Mouse (Mus musculus) forebrain, embryonic 16.5 days (tissue): ENCODE measurements around the gene Cfap54. TPM values are rescaled to one million over a fixed set of nuclear protein-coding genes. Genes with fewer than 3 reads are reported as not detected.

Experiments used
- ATAC-seq: fragments of 200-750 bp; cut with Nextera tagmentation; 2 replicates; pipeline ENCODE4 v1.8.0; 2017; ENCODE audit warnings: mild to moderate bottlenecking, moderate library complexity
- H3K27ac ChIP-seq: fragments of 300-500 bp; sonication (generic); 2 replicates; pipeline ENCODE4 v1.5.1; 2014; ENCODE audit warnings: low read length, control low read depth
- H3K27me3 ChIP-seq: fragments of 300-500 bp; sonication (generic); replicated peaks from 2 replicates; pipeline ENCODE4 v1.6.1; 2014; ENCODE audit warnings: low read length; ENCODE audit not compliant: control insufficient read depth, insufficient read depth
- H3K36me3 ChIP-seq: fragments of 300-500 bp; sonication (generic); 2 replicates; pipeline ENCODE4 v1.6.1; 2014; ENCODE audit not compliant: control insufficient read depth, insufficient read depth
- H3K4me1 ChIP-seq: fragments of 300-500 bp; sonication (generic); replicated peaks from 2 replicates; pipeline ENCODE4 v1.6.1; 2014; ENCODE audit warnings: low read length; ENCODE audit not compliant: control insufficient read depth, insufficient read depth
- H3K4me2 ChIP-seq: fragments of 300-500 bp; sonication (generic); 2 replicates; pipeline ENCODE4 v1.6.1; 2014; ENCODE audit warnings: mild to moderate bottlenecking, low read length, control low read depth
- H3K4me3 ChIP-seq: fragments of 300-500 bp; sonication (generic); replicated peaks from 2 replicates; pipeline ENCODE4 v1.5.1; 2014; ENCODE audit warnings: mild to moderate bottlenecking, low read length, control low read depth
- H3K9ac ChIP-seq: fragments of 300-500 bp; sonication (generic); replicated peaks from 2 replicates; pipeline ENCODE4 v1.6.1; 2014; ENCODE audit warnings: low read depth, low read length, control low read depth
- H3K9me3 ChIP-seq: fragments of 300-500 bp; sonication (generic); 2 replicates; pipeline ENCODE4 v1.6.1; 2016; ENCODE audit warnings: low read length; ENCODE audit not compliant: control insufficient read depth
- WGBS: fragments of 180-500 bp; shearing (Covaris S2); extraction: QIAGEN DNeasy Blood & Tissue Kit; methylation state at CpG from one replicate; pipeline ENCODE4 v1.1.7; 2014; 5-methylcytosine and 5-hydroxymethylcytosine counted together
- polyA plus RNA-seq: library from polyadenylated mRNA; unstranded; fragments of >200 nt; fragmentation: Nextera tagmentation; extraction: Ambion mirVana; gene quantifications from 2 replicates; pipeline ENCODE4 v1.2.1, GENCODE M21; 2015

Gene Cfap54
- polyA plus RNA-seq, 1 experiment from 2014 or later: 2.3 TPM

DNA sequence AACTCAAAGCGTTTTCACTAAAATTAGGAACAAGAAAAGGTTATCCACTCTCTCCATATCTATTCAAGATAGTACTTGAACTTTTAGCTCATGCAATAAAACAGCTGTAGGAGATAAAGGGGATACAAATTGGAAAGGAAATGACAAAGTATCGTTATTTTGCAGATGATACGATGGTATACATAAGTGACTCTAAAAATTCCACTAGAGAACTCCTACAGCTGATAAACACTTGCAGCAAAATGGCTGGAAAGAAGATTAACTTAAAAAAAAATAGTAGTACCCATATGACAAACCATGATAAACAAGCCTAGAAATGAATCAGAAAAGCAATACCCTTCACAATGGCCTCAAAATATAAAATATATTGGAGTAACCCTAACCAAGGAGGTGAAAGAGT is 352.7 kb downstream of the Cfap54 start:
- H3K9ac ChIP-seq: no peak overlapping the region
- H3K4me3 ChIP-seq: no peak overlapping the region
- H3K9me3 ChIP-seq: no peaks in the 10 kb centered on the region
- H3K27me3 ChIP-seq: no peaks in the 10 kb centered on the region
- no peak for ATAC-seq
- no peak overlapping the region for H3K4me2 ChIP-seq
- no peaks in the 10 kb centered on the region for H3K36me3 ChIP-seq
- H3K4me1 ChIP-seq: no peaks in the 10 kb centered on the region
- H3K27ac ChIP-seq: no peak overlapping the region
- 86% methylated on average over 3 of the region's 3 CpGs for WGBS

Other genes starting within 250 kb of the Cfap54 start
- 49.9 and 53.6 TPM in 2 replicates for gene Cdk17, start 79.3 kb upstream of the Cfap54 start, polyA plus RNA-seq
- gene Elk3, start 229.5 kb upstream of the Cfap54 start, polyA plus RNA-seq: 6.6 and 9.8 TPM in 2 replicates